Mouse (Mus musculus) hematopoietic stem cell, adult 5-6 weeks (primary cell): ENCODE measurements at regions not wholly inside any gene's neighbourhood (a gene's known extent, or its start where the extent isn't known, plus 50 kb on each side); places are given as distances from the start of the nearest gene placed in this dataset.
A peak's percentile ranks its signal among the peaks of the same experiment; 100 is the strongest.
"Not testable (repeated sequence)": the region's sequence is repeated elsewhere in the genome, so short reads cannot be mapped to it uniquely, and the experiment has no call there.

ENCODE experiments used
- ATAC-seq, 2 experiments: fragments of 125-278 bp in 1 of 2; replicated peaks in 1 of 2; 2 replicates each; pipeline ENCODE4 v1.8.0; 2016 to 2017; ENCODE audit warnings: inconsistent platforms in 2 of 2, mild to moderate bottlenecking in 2 of 2, moderate number of reproducible peaks in 2 of 2, low read depth in 1 of 2, moderate TSS enrichment in 1 of 2; ENCODE audit not compliant: low FRiP score in 2 of 2, poor library complexity in 2 of 2, severe bottlenecking in 2 of 2, insufficient read depth in 1 of 2, low TSS enrichment in 1 of 2

DNA sequence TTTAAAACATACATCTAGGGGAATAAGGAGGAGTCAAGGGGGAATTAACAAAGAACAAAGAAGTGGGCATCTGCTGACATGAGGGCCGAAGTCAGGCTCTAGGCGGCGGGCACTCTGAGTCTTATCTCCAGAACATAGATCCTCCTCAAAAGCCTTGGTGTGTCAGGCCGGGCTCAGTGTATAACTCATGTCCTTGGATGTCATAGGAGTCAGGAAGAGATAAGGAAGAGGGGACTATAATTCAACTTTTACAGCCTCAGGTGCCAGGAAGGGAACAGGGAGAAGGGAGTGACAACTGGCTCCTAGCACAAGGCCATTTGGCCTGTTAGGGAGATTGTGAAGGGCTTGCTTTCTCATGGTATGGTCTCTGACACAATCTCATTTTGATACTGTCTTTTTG, 185.9 kb upstream of the Ube2e2 start:
- not testable (repeated sequence) for ATAC-seq

DNA sequence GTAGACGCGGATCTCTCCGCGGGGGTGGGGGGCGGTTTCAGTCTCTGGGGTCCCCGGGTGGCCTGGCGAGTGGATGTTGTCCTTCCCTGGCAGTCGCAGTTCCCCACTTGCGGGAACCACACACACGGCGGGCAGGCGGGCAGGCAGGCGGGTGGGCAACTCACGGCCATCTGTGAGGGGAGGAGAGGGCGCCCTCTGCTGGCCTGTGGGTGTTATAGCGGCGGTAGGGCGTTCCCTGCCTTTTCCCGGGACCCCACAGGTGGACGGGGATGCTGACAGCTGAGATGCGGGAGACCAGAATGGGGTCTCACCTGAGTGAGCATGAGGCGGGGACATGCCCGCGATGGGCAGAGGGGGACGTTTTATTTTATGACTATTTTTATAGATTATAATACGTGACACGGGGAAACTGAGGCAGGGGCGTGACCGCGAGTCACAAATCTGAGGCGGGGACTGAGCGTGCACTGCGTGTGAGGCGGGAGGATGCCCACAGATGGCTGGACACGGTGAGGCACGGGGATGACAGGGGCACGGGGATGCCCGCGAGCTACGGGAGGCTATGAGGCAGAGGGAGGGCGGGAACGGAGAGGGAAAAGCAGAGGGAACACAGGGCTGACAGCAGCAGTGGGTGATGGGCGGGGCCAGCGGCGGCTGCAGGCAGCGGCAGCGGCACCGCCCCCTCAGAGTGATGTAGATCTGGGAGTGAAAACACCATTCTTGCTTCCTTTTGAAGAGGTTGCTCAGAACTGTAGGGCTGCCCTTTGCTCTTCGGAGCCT, 148.1 kb upstream of the Ube2e2 start:
- ATAC-seq, result peak; percentile 51 to 67

DNA sequence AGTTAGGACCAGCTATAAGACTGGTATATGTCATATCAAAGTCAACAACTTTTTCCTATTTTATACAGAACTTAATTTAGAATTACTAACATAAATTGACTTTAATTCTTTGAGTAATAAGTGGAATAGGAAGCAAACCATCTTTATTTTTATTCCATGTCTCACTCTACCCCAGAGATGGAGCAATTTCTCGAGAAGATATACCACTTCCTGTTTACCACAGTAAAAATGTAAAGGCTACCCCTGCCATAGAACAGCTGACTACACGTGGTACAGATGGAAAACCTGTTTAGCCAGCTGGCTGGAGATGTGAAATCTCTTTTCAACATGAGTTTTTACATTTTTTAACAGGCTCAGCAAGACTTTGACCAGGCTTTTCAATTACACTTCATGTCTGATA, 126.0 kb upstream of the Ube2e2 start:
- no peak for ATAC-seq

DNA sequence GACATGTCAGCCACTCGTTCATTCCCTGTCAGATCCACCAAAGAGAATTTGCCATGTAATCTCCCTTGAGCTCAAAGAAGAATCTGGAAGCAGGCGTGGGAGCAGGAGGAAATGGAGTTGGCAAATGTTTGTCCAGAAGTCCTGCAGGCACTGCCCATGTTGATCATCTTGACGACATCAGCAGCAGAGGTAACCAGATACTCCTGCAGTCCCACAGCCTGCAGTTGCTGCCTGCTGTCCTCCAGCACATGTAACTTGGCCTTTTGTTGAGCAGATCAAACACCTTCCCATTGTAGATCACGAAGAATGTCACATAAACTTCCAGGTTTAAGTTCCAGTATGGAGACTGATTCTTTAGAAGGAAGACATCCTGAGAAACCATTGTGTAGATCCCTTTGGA, 121.3 kb upstream of the Ube2e2 start:
- ATAC-seq, result no peak

DNA sequence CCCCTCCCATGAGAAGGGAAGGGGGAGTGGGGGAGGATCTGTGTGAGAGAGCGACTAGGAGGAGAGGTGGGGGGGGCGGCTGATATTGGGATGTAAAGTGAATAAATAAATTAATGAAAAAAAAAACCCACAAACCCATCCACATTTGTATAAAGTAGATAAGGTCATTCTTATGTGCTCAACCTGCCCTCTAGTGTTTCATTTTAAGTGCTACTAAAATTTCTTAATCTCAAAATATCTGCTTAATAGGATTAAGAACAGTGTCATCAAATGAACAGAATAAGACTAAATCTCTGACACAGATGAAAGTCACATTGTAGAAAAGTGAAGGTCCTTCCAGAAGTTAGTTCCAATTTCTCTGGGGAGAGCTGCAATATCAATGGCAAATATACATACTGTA, 119.5 kb upstream of the Ube2e2 start:
- not testable (repeated sequence) for ATAC-seq

DNA sequence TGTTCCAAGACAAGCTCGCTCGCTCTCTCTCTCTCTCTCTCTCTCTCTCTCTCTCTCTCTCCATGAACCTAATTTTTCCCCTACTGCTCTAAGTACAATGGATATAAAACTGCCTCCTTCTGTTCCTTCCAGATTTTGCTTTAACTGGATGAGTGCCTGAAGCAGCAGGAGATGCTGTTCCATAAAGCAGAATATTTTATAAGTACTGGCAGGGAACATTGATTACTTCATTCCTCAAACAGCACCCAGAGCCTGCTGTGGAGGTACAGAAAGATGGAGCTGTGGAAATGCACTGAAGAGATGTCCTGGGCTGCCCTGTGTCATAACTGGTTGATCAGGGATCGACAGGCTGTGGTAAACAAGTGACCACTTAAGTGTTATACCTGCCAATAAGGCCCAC, 89.8 kb upstream of the Ube2e2 start:
- no peak for ATAC-seq

DNA sequence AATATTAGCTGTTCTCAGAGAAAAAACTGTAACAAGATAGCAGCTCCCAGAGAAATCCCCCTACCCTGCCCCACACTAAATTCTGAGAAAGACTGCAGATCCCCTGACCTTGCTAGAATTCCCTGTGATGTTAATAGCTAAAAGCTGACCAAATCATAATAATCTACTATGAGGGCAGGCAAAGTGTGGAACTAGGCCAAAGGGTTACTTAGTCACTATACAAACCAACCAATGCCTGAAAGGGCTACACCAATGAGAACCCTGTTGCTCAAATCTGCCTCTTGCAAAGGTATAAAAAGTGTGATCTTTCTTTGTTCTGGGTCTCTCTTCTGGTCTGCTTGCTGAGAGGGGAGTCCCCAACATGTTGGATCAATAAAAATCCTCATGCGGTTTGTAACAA, 69.8 kb upstream of the Ube2e2 start:
- ATAC-seq, result no peak

DNA sequence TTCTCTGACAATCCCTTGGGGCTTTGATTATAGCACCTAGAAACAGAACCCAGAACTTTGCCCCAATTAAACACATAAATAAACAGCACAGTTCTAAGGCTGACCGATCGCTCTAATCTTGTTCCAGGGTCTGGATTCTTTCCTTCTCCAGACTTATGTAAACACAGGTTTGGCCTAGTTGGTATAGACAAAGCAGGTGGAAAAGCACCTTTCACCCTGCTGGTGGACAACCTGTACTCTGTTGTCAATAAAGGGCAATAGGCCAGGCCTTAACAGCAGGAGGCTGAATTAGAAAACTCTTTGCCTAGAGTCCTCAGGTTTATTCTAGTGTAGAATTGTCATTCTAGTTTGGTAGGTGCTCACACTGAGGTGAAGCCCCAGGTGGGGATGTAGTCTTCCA, 69.2 kb upstream of the Ube2e2 start:
- ATAC-seq, result no peak
